Mouse (Mus musculus) MEL (cell line): ENCODE measurements around the gene Foxj1. TPM values are rescaled to one million over a fixed set of nuclear protein-coding genes. Genes with fewer than 3 reads are reported as not detected.

Experiments
- DNase-seq: peaks from one replicate; pipeline ENCODE4 v3.0.0; 2011; ENCODE audit warnings: low read depth, low spot score
- H3K27ac ChIP-seq: 2 replicates; pipeline ENCODE4 v1.5.1; 2012; ENCODE audit warnings: low read depth, mild to moderate bottlenecking, control low read depth, low read length, moderate library complexity; ENCODE audit not compliant: control insufficient read depth
- H3K27me3 ChIP-seq, 2 experiments: fragments of 150-350 bp in 1 of 2; sonication (generic) in 1 of 2; 2 replicates each; pipeline ENCODE4 v1.6.1; 2012; ENCODE audit warnings: low read length in 2 of 2, mild to moderate bottlenecking in 2 of 2, improper control_type of control experiment in 1 of 2, moderate library complexity in 1 of 2; ENCODE audit not compliant: insufficient read depth in 2 of 2, control insufficient read depth in 1 of 2
- H3K36me3 ChIP-seq, 2 experiments: 2 replicates each; pipeline ENCODE4 v1.6.1; 2012 to 2014; ENCODE audit warnings: low read length in 2 of 2, improper control_type of control experiment in 1 of 2, inconsistent platforms in 1 of 2, mild to moderate bottlenecking in 1 of 2; ENCODE audit not compliant: insufficient read depth in 2 of 2, control insufficient read depth in 1 of 2
- H3K4me1 ChIP-seq, 2 experiments: fragments of 150-350 bp in 1 of 2; sonication (generic) in 1 of 2; 2 replicates each; pipeline ENCODE4 v1.6.1; 2012; ENCODE audit warnings: low read length in 2 of 2, improper control_type of control experiment in 1 of 2, mild to moderate bottlenecking in 1 of 2; ENCODE audit not compliant: insufficient read depth in 2 of 2, control insufficient read depth in 1 of 2
- H3K4me3 ChIP-seq, 2 experiments: fragments of 150-350 bp in 1 of 2; sonication (generic) in 1 of 2; 2 replicates each; pipeline ENCODE4 v1.5.1; 2012; ENCODE audit warnings: low read depth in 2 of 2, low read length in 2 of 2, mild to moderate bottlenecking in 2 of 2, moderate library complexity in 2 of 2, control low read depth in 1 of 2, improper control_type of control experiment in 1 of 2; ENCODE audit not compliant: control insufficient read depth in 1 of 2, insufficient read depth in 1 of 2
- H3K79me2 ChIP-seq: 2 replicates; pipeline ENCODE4 v1.6.1; 2012; ENCODE audit warnings: mild to moderate bottlenecking, low read length, moderate library complexity; ENCODE audit not compliant: control insufficient read depth, poor library complexity, insufficient read depth
- H3K9ac ChIP-seq: 2 replicates; pipeline ENCODE4 v1.6.1; 2012; ENCODE audit warnings: low read depth, mild to moderate bottlenecking, control low read depth, low read length, moderate library complexity; ENCODE audit not compliant: control insufficient read depth, poor library complexity, severe bottlenecking
- H3K9me3 ChIP-seq: fragments of 150-350 bp; sonication (generic); replicated peaks from 2 replicates; pipeline ENCODE4 v1.6.1; 2012; ENCODE audit warnings: mild to moderate bottlenecking, low read length, improper control_type of control experiment, moderate library complexity; ENCODE audit not compliant: insufficient read depth
- BHLHE40 ChIP-seq: IDR thresholded peaks from 2 replicates; pipeline ENCODE4 v1.6.1; 2012; ENCODE audit warnings: low read depth, mild to moderate bottlenecking, inconsistent platforms, low read length, improper control_type of control experiment, borderline replicate concordance
- CHD1 ChIP-seq: IDR thresholded peaks from 2 replicates; pipeline ENCODE4 v1.6.1; 2012; ENCODE audit warnings: low read depth, mild to moderate bottlenecking, inconsistent platforms, low read length, improper control_type of control experiment
- CTCF ChIP-seq, 3 experiments: IDR thresholded peaks in 2 of 3; conservative IDR thresholded peaks in 1 of 3; 2 replicates each; pipeline ENCODE4 v1.5.1; 2011 to 2012; ENCODE audit warnings: low read length in 3 of 3, low read depth in 2 of 3, mild to moderate bottlenecking in 2 of 3, improper control_type of control experiment in 1 of 3, inconsistent platforms in 1 of 3, mixed read lengths in 1 of 3, moderate library complexity in 1 of 3; ENCODE audit not compliant: control insufficient read depth in 1 of 3, insufficient read depth in 1 of 3, poor library complexity in 1 of 3, severe bottlenecking in 1 of 3
- EP300 ChIP-seq, 2 experiments: IDR thresholded peaks; 2 replicates each; pipeline ENCODE4 v1.6.1; 2011; ENCODE audit warnings: improper control_type of control experiment in 2 of 2, low read length in 2 of 2, low read depth in 1 of 2, mild to moderate bottlenecking in 1 of 2
- ETS1 ChIP-seq: IDR thresholded peaks from 2 replicates; pipeline ENCODE4 v1.6.1; 2012; ENCODE audit warnings: low read depth, mild to moderate bottlenecking, inconsistent platforms, low read length, improper control_type of control experiment, moderate library complexity
- GABPA ChIP-seq: IDR thresholded peaks from 2 replicates; pipeline ENCODE4 v1.6.1; 2012; ENCODE audit warnings: low read depth, mild to moderate bottlenecking, inconsistent platforms, low read length, improper control_type of control experiment, moderate library complexity
- HCFC1 ChIP-seq: IDR thresholded peaks from 2 replicates; pipeline ENCODE4 v1.6.1; 2012; ENCODE audit warnings: low read depth, mild to moderate bottlenecking, inconsistent platforms, low read length, improper control_type of control experiment, moderate library complexity
- MAX ChIP-seq: IDR thresholded peaks from 2 replicates; pipeline ENCODE4 v1.6.1; 2011; ENCODE audit warnings: low read length, improper control_type of control experiment
- MXI1 ChIP-seq: IDR thresholded peaks from 2 replicates; pipeline ENCODE4 v1.6.1; 2011; ENCODE audit warnings: mild to moderate bottlenecking, low read depth, low read length, improper control_type of control experiment
- MYB ChIP-seq: IDR thresholded peaks from 2 replicates; pipeline ENCODE4 v1.6.1; 2011; ENCODE audit warnings: mild to moderate bottlenecking, low read depth, low read length, improper control_type of control experiment
- MYC ChIP-seq: IDR thresholded peaks from 2 replicates; pipeline ENCODE4 v1.6.1; 2011; ENCODE audit warnings: low read depth, mild to moderate bottlenecking, low read length, improper control_type of control experiment, moderate library complexity
- NELFE ChIP-seq: IDR thresholded peaks from 2 replicates; pipeline ENCODE4 v1.6.1; 2011; ENCODE audit warnings: low read depth, low read length, improper control_type of control experiment
- NRF1 ChIP-seq: IDR thresholded peaks from 2 replicates; pipeline ENCODE4 v1.6.1; 2014; ENCODE audit warnings: low read depth, mild to moderate bottlenecking, inconsistent platforms, low read length, improper control_type of control experiment, moderate library complexity; ENCODE audit not compliant: poor library complexity, insufficient read depth, severe bottlenecking
- POLR2A ChIP-seq, 2 experiments: IDR thresholded peaks; 2 replicates each; pipeline ENCODE4 v1.6.1; 2011 to 2012; ENCODE audit warnings: low read length in 2 of 2, mild to moderate bottlenecking in 2 of 2, control low read depth in 1 of 2, improper control_type of control experiment in 1 of 2, low read depth in 1 of 2, moderate library complexity in 1 of 2; ENCODE audit not compliant: control insufficient read depth in 1 of 2, insufficient read depth in 1 of 2, poor library complexity in 1 of 2
- POLR2AphosphoS5 ChIP-seq: IDR thresholded peaks from 2 replicates; pipeline ENCODE4 v1.6.1; 2012; ENCODE audit warnings: low read depth, borderline replicate concordance, mild to moderate bottlenecking, inconsistent platforms, low read length, moderate library complexity, mixed read lengths
- RAD21 ChIP-seq: IDR thresholded peaks from 2 replicates; pipeline ENCODE4 v1.6.1; 2011; ENCODE audit warnings: mild to moderate bottlenecking, low read depth, low read length, improper control_type of control experiment
- RCOR1 ChIP-seq: IDR thresholded peaks from 2 replicates; pipeline ENCODE4 v1.6.1; 2012; ENCODE audit warnings: low read depth, mild to moderate bottlenecking, inconsistent platforms, low read length, improper control_type of control experiment
- SIN3A ChIP-seq: IDR thresholded peaks from 2 replicates; pipeline ENCODE4 v1.6.1; 2012; ENCODE audit warnings: low read length, improper control_type of control experiment, inconsistent platforms
- SMC3 ChIP-seq: IDR thresholded peaks from 2 replicates; pipeline ENCODE4 v1.6.1; 2011; ENCODE audit warnings: low read depth, low read length, improper control_type of control experiment
- TBP ChIP-seq: IDR thresholded peaks from 2 replicates; pipeline ENCODE4 v1.8.0; 2011; ENCODE audit warnings: low read depth, low read length, improper control_type of control experiment
- UBTF ChIP-seq: IDR thresholded peaks from 2 replicates; pipeline ENCODE4 v1.6.1; 2012; ENCODE audit warnings: low read depth, mild to moderate bottlenecking, inconsistent platforms, low read length, improper control_type of control experiment, moderate library complexity, borderline replicate concordance; ENCODE audit not compliant: insufficient read depth
- USF2 ChIP-seq, 2 experiments: IDR thresholded peaks; 2 replicates each; pipeline ENCODE4 v1.6.1; 2011 to 2012; ENCODE audit warnings: improper control_type of control experiment in 2 of 2, low read length in 2 of 2, borderline replicate concordance in 1 of 2, inconsistent platforms in 1 of 2, low read depth in 1 of 2, mild to moderate bottlenecking in 1 of 2; ENCODE audit not compliant: insufficient read depth in 1 of 2
- ZMIZ1 ChIP-seq: IDR thresholded peaks from 2 replicates; pipeline ENCODE4 v1.6.1; 2012; ENCODE audit warnings: low read depth, mild to moderate bottlenecking, inconsistent platforms, low read length, improper control_type of control experiment, moderate library complexity
- polyA plus RNA-seq, 2 experiments: library from polyadenylated mRNA; stranded (reverse) in 1 of 2; unstranded in 1 of 2; fragments of >175 nt in 1 of 2; fragments of >200 nt in 1 of 2; gene quantifications; 2 replicates each; pipeline versions ENCODE4 v1.2.1 to v1.2.4; 2012; ENCODE audit warnings: low replicate concordance in 2 of 2, low read depth in 1 of 2; ENCODE audit not compliant: insufficient read length in 2 of 2, insufficient read depth in 1 of 2, missing spikeins in 1 of 2
- total RNA-seq: library from RNA; depleted of rRNA; stranded (reverse); fragments of 300-350 nt; gene quantifications from 2 replicates; pipeline ENCODE4 v1.2.3, GENCODE M21; 2012

The Foxj1 gene
- total and polyA plus RNA-seq, 3 experiments, result 0.07 to 0.08 TPM; not detected in 1

GRCm38 (mm10) chr11:116376945-116377661, 41.9 kb upstream of the Foxj1 start:
- no peak for DNase-seq
- no peak overlapping the region for H3K9ac ChIP-seq
- H3K79me2 ChIP-seq, result no peaks in the 10 kb centered on the region
- TF ChIP-seq POLR2A (IDR thresholded peaks at IDR 0.05; ENCODE audit: control insufficient read depth in 1 of 2, insufficient read depth in 1 of 2, low read depth in 1 of 2, low read length in 2 of 2, poor library complexity in 1 of 2), result no peak
- no peaks in the 10 kb centered on the region for H3K9me3 ChIP-seq
- peaks cover 0 to 2% of the 10 kb centered on the region in 2 experiments; a peak in 1 of 4 replicates for H3K36me3 ChIP-seq
- H3K4me1 ChIP-seq, result no peaks in the 10 kb centered on the region
- H3K27me3 ChIP-seq, result no peaks in the 10 kb centered on the region
- H3K27ac ChIP-seq, result no peak overlapping the region
- H3K4me3 ChIP-seq, result no peak overlapping the region

GRCm38 (mm10) chr11:116371894-116372450, 36.8 kb upstream of the Foxj1 start:
- Histone ChIP-seq H3K4me1 (peaks cover 14 to 22% of the 10 kb centered on the region in 2 experiments), H3K27me3 (no peaks in the 10 kb centered on the region), H3K9ac (no peak overlapping the region), H3K79me2 (no peaks in the 10 kb centered on the region), H3K27ac (no peak overlapping the region), H3K4me3 (no peak overlapping the region), H3K36me3 (peaks cover 0 to 11% of the 10 kb centered on the region in 2 experiments; a peak in 2 of 4 replicates), H3K9me3 (no peaks in the 10 kb centered on the region)
- TF ChIP-seq ZMIZ1, result no peak
- TF ChIP-seq TBP, result no peak
- no peak for TF ChIP-seq MAX
- TF ChIP-seq CHD1, result no peak
- peak; percentile 42 for DNase-seq

GRCm38 (mm10) chr11:116369633-116370032, 34.4 kb upstream of the Foxj1 start:
- H3K27ac ChIP-seq, result peak overlapping the region; percentile 72
- H3K9me3 ChIP-seq, result no peaks in the 10 kb centered on the region
- H3K27me3 ChIP-seq, result no peaks in the 10 kb centered on the region
- H3K4me3 ChIP-seq, result peak overlapping the region in 1 of 2 experiments; percentile 0; a peak in 1 of 4 replicates
- H3K9ac ChIP-seq, result no peak overlapping the region
- no peaks in the 10 kb centered on the region for H3K79me2 ChIP-seq
- H3K4me1 ChIP-seq, result peaks cover 16 to 22% of the 10 kb centered on the region in 2 experiments
- DNase-seq, result peak; percentile 94
- H3K36me3 ChIP-seq, result peaks cover 0 to 14% of the 10 kb centered on the region in 2 experiments; a peak in 2 of 4 replicates
- TF ChIP-seq GABPA, result no peak
- TF ChIP-seq NRF1, result no peak
- no peak for TF ChIP-seq SMC3
- TF ChIP-seq USF2 (IDR thresholded peaks at IDR 0.05; ENCODE audit: borderline replicate concordance in 1 of 2, insufficient read depth in 1 of 2, low read depth in 1 of 2, low read length in 2 of 2), result peak in 1 of 2 experiments; percentile 53; a peak in 1 of 4 replicates
- TF ChIP-seq UBTF, result no peak
- TF ChIP-seq POLR2AphosphoS5, result no peak
- peak; percentile 90 for TF ChIP-seq RCOR1
- TF ChIP-seq BHLHE40, result peak; percentile 97
- peak; percentile 3; the same call in 1 of the 2 replicates for TF ChIP-seq NELFE
- peak; percentile 72; the same call in 1 of the 2 replicates for TF ChIP-seq MXI1
- TF ChIP-seq MYB, result no peak; the same call in 1 of the 2 replicates
- TF ChIP-seq MYC, result no peak; the same call in none of the 2 replicates
- no peak for TF ChIP-seq MAX
- TF ChIP-seq EP300 (IDR thresholded peaks at IDR 0.05; ENCODE audit: low read depth in 1 of 2, low read length in 2 of 2), result peak; percentile 94
- 0 out of 6 replicates have a peak, but pooled peaks of 1 of the 3 experiments have one; percentile 4 for TF ChIP-seq CTCF (IDR thresholded peaks at IDR 0.05 in 2 of 3, conservative IDR thresholded peaks at IDR 0.05 in 1 of 3; ENCODE audit: control insufficient read depth in 1 of 3, insufficient read depth in 1 of 3, low read depth in 2 of 3, low read length in 3 of 3, poor library complexity in 1 of 3, severe bottlenecking in 1 of 3)
- TF ChIP-seq RAD21, result no peak
- peak; percentile 87 for TF ChIP-seq ETS1
- TF ChIP-seq HCFC1, result peak; percentile 54; the same call in 1 of the 2 replicates
- TF ChIP-seq SIN3A, result peak; percentile 80; the same call in 1 of the 2 replicates
